Mouse (Mus musculus) ES-E14 (cell line): ENCODE data around the gene Plxdc1.

Experiments
- CHD2 ChIP-seq: IDR thresholded peaks from 2 replicates; pipeline ENCODE4 v1.6.1; 2014; ENCODE audit warnings: mild to moderate bottlenecking, low read depth, low read length, inconsistent platforms
- ZC3H11A ChIP-seq: IDR thresholded peaks from 2 replicates; pipeline ENCODE4 v1.6.1; 2012; ENCODE audit warnings: low read depth, mild to moderate bottlenecking, inconsistent platforms, low read length, borderline replicate concordance
- ZNF384 ChIP-seq: IDR thresholded peaks from 2 replicates; pipeline ENCODE4 v1.6.1; 2012; ENCODE audit warnings: low read depth, low read length, inconsistent platforms

GRCm38 (mm10) chr11:97935913-97936575, 50.2 kb downstream of the Plxdc1 start:
- TF ChIP-seq ZC3H11A (no peak), CHD2 (no peak), ZNF384 (no peak)
